Mouse (Mus musculus) forebrain, embryonic 12.5 days (tissue): Measurements from ENCODE around the gene Dhrs7b. TPM values are rescaled to one million over a fixed set of nuclear protein-coding genes. Genes with fewer than 3 reads are reported as not detected.
"Not testable (repeated sequence)": the region's sequence is repeated elsewhere in the genome, so short reads cannot be mapped to it uniquely, and the experiment has no call there.

Source experiments
- ATAC-seq: fragments of 200-750 bp; cut with Nextera tagmentation; 2 replicates; pipeline ENCODE4 v1.8.0; 2017; ENCODE audit warnings: moderate TSS enrichment; ENCODE audit not compliant: low FRiP score
- H3K27ac ChIP-seq: fragments of 300-500 bp; sonication (generic); 2 replicates; pipeline ENCODE4 v1.5.1; 2016; ENCODE audit warnings: mild to moderate bottlenecking
- H3K27me3 ChIP-seq: fragments of 300-500 bp; sonication (generic); 2 replicates; pipeline ENCODE4 v1.6.1; 2016; ENCODE audit warnings: mild to moderate bottlenecking
- H3K36me3 ChIP-seq: fragments of 300-500 bp; sonication (generic); replicated peaks from 2 replicates; pipeline ENCODE4 v1.6.1; 2016; ENCODE audit warnings: mild to moderate bottlenecking
- H3K4me1 ChIP-seq: fragments of 300-500 bp; sonication (generic); 2 replicates; pipeline ENCODE4 v1.6.1; 2016
- H3K4me2 ChIP-seq: fragments of 300-500 bp; sonication (generic); 2 replicates; pipeline ENCODE4 v1.6.1; 2016; ENCODE audit warnings: mild to moderate bottlenecking, moderate library complexity
- H3K4me3 ChIP-seq: fragments of 300-500 bp; sonication (generic); replicated peaks from 2 replicates; pipeline ENCODE4 v1.5.1; 2016; ENCODE audit warnings: mild to moderate bottlenecking
- H3K9ac ChIP-seq: fragments of 300-500 bp; sonication (generic); 2 replicates; pipeline ENCODE4 v1.6.1; 2016; ENCODE audit warnings: mild to moderate bottlenecking
- H3K9me3 ChIP-seq: fragments of 300-500 bp; sonication (generic); 2 replicates; pipeline ENCODE4 v1.6.1; 2016
- WGBS: fragments of 180-500 bp; shearing (Covaris S2); methylation state at CpG from one replicate; pipeline ENCODE4 v1.1.7; 2016; 5-methylcytosine and 5-hydroxymethylcytosine counted together
- polyA plus RNA-seq: library from polyadenylated mRNA; unstranded; fragments of >200 nt; fragmentation: Nextera tagmentation; extraction: Ambion mirVana; gene quantifications from 2 replicates; pipeline ENCODE4 v1.2.1, GENCODE M21; 2016

Gene Dhrs7b
- polyA plus RNA-seq, 1 experiment from 2014 or later = 27.2 TPM

GRCm38 (mm10) chr11:60879423-60879822, 49.0 kb downstream of the Dhrs7b start:
- H3K36me3 ChIP-seq = peaks cover 9% of the 10 kb centered on the region; the same call in 1 of the 2 replicates
- peak overlapping the region; percentile 73 for H3K4me2 ChIP-seq
- peak overlapping the region; percentile 90 for H3K9ac ChIP-seq
- ATAC-seq = no peak
- H3K4me3 ChIP-seq = peak overlapping the region; percentile 100
- WGBS = 3% methylated on average over 11 of the region's 11 CpGs
- peaks cover 35% of the 10 kb centered on the region for H3K4me1 ChIP-seq
- no peaks in the 10 kb centered on the region for H3K9me3 ChIP-seq
- H3K27me3 ChIP-seq = no peaks in the 10 kb centered on the region
- peak overlapping the region; percentile 95 for H3K27ac ChIP-seq

- H3K4me2 ChIP-seq = no peak overlapping the region
- no peak for ATAC-seq
These were observed 50.1 kb downstream of the Dhrs7b start for GRCm38 (mm10) chr11:60880559-60880958.

DNA sequence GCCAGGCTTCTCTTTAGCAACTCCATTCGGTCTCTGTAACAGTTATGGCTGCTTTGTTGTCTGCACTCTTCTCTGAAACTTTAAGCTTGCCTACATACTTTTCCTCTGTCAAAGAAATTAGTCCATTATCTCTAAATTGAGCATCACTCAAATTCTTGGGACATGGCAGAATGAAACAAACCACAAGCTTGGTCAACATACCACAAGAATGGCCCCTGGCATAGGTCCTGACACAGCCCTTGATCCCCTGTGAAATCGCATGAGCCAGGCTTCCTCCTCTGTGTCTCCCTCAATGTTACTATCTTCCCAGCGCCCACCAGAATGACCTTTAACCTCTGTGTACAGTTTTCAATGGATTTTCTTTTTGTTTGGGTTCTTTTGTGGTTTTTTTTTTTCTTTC, 52.0 kb downstream of the Dhrs7b start:
- no peak for ATAC-seq
- Histone ChIP-seq H3K4me2 (no peak overlapping the region), H3K27ac (no peak overlapping the region), H3K9ac (no peak overlapping the region), H3K36me3 (no peaks in the 10 kb centered on the region), H3K4me3 (no peak overlapping the region), H3K27me3 (no peaks in the 10 kb centered on the region), H3K9me3 (no peaks in the 10 kb centered on the region), H3K4me1 (peaks cover 11% of the 10 kb centered on the region)
- WGBS = 81% methylated on average over 3 of the region's 3 CpGs

More at GRCm38 (mm10) chr11:60880559-60880958, 50.1 kb downstream of the Dhrs7b start:
- H3K36me3 ChIP-seq = no peaks in the 10 kb centered on the region
- 94% methylated on average over 4 of the region's 4 CpGs for WGBS
- no peak overlapping the region for H3K4me3 ChIP-seq
- H3K9me3 ChIP-seq = no peaks in the 10 kb centered on the region
- no peaks in the 10 kb centered on the region for H3K27me3 ChIP-seq
- H3K4me1 ChIP-seq = peaks cover 27% of the 10 kb centered on the region
- no peak overlapping the region for H3K9ac ChIP-seq
- no peak overlapping the region for H3K27ac ChIP-seq

GRCm38 (mm10) chr11:60886986-60887385, 56.6 kb downstream of the Dhrs7b start:
- not testable (repeated sequence) for H3K36me3 ChIP-seq, H3K27ac ChIP-seq, ATAC-seq, H3K4me1 ChIP-seq, H3K27me3 ChIP-seq, H3K4me2 ChIP-seq, H3K4me3 ChIP-seq, H3K9me3 ChIP-seq, H3K9ac ChIP-seq
- 84% methylated on average over 3 of the region's 3 CpGs for WGBS

DNA sequence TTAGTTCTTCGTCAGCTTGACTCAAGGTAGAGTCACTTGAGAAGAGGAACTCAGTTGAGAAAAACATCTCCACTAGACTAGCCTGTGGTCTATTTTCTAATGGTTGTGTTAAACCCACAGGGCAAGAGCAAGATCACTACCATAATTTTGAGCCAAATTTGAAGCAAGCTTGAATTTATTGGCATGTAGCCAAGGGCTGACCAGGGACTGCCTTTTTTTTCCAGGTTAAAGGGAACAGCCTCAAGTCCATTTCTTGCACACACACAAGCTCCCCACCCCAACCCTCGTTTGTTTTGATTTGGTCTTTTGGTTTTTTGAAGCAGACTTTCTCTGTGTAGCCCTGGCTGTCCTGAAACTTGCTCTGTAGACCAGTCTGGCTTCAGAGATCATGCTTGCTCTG, 59.4 kb downstream of the Dhrs7b start:
- 59% methylated on average over 2 of the region's 2 CpGs for WGBS

GRCm38 (mm10) chr11:60890286-60890685, 59.9 kb downstream of the Dhrs7b start:
- Histone ChIP-seq H3K4me3 (no peak overlapping the region), H3K27ac (no peak overlapping the region), H3K27me3 (no peaks in the 10 kb centered on the region), H3K4me2 (no peak overlapping the region), H3K9ac (no peak overlapping the region), H3K9me3 (no peaks in the 10 kb centered on the region), H3K4me1 (no peaks in the 10 kb centered on the region), H3K36me3 (no peaks in the 10 kb centered on the region)
- WGBS = 70% methylated on average over 6 of the region's 6 CpGs
- ATAC-seq = no peak

More for the DNA sequence above, 59.4 kb downstream of the Dhrs7b start:
- ATAC-seq = no peak
- Histone ChIP-seq H3K27ac (no peak overlapping the region), H3K27me3 (no peaks in the 10 kb centered on the region), H3K9ac (no peak overlapping the region), H3K36me3 (no peaks in the 10 kb centered on the region), H3K4me2 (no peak overlapping the region), H3K4me1 (no peaks in the 10 kb centered on the region), H3K4me3 (no peak overlapping the region), H3K9me3 (no peaks in the 10 kb centered on the region)

- H3K9ac ChIP-seq = no peak overlapping the region
- peaks cover 3% of the 10 kb centered on the region; the same call in 1 of the 2 replicates for H3K4me1 ChIP-seq
- no peaks in the 10 kb centered on the region for H3K9me3 ChIP-seq
- H3K36me3 ChIP-seq = no peaks in the 10 kb centered on the region
- no peak overlapping the region for H3K4me3 ChIP-seq
- no peak overlapping the region for H3K4me2 ChIP-seq
- H3K27me3 ChIP-seq = no peaks in the 10 kb centered on the region
- no peak overlapping the region for H3K27ac ChIP-seq
- WGBS = 71% methylated on average over 3 of the region's 3 CpGs
- ATAC-seq = no peak
These were observed 60.3 kb downstream of the Dhrs7b start for GRCm38 (mm10) chr11:60890744-60891143.

DNA sequence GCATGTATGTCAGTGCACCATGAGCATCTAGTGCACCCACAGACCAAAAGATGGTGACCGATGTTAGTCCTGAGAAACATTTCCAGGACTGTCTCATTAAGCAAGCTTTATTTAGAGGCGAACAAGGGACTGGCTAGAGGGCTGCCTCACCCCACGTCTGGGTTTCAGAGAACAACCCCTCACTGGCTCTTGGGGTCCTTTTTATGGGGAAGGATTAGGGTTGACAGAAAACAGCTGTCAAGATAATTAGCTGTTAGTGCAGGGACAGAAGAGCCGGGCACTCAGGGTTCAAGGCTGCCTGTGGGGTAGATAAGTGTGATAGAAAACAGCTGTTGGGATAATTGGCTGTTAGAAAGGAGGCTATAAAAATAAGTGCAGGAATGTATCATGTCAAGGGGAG, 65.5 kb downstream of the Dhrs7b start:
- H3K9me3 ChIP-seq = no peaks in the 10 kb centered on the region
- no peak overlapping the region for H3K4me2 ChIP-seq
- ATAC-seq = no peak
- 14% methylated on average over 4 of the region's 4 CpGs for WGBS
- H3K4me1 ChIP-seq = peaks cover 7% of the 10 kb centered on the region; the same call in 1 of the 2 replicates
- H3K27ac ChIP-seq = no peak overlapping the region
- H3K9ac ChIP-seq = no peak overlapping the region
- H3K4me3 ChIP-seq = no peak overlapping the region
- no peaks in the 10 kb centered on the region for H3K27me3 ChIP-seq
- H3K36me3 ChIP-seq = no peaks in the 10 kb centered on the region

DNA sequence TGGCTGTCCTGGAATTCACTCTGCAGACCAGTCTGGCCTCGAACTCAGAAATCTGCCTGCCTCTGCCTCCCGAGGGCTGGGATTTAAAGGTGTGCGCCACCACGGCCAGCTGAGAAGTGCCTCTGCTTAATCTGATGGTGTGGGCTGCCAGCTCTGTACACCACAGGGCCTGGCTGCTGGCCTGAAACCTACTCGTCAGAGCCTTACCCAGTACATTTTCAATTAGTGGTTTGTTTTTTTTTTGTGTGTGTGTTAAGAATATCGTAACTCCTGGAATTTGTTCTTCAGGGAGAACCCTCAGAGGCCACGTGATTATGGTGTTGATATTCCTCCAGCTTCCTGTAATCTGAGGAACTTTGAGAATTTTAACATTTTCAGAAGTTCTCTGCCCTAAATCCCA, 71.6 kb downstream of the Dhrs7b start:
- H3K9ac ChIP-seq = peak overlapping the region; percentile 17; the same call in 1 of the 2 replicates
- H3K27ac ChIP-seq = no peak overlapping the region
- H3K27me3 ChIP-seq = no peaks in the 10 kb centered on the region
- peaks cover 38% of the 10 kb centered on the region for H3K36me3 ChIP-seq
- H3K4me1 ChIP-seq = no peaks in the 10 kb centered on the region
- H3K4me3 ChIP-seq = no peak overlapping the region
- H3K4me2 ChIP-seq = no peak overlapping the region
- 88% methylated on average over 7 of the region's 7 CpGs for WGBS
- no peaks in the 10 kb centered on the region for H3K9me3 ChIP-seq
- ATAC-seq = no peak

- 80% methylated on average over 4 of the region's 4 CpGs for WGBS
- H3K27me3 ChIP-seq = no peaks in the 10 kb centered on the region
- H3K9me3 ChIP-seq = no peaks in the 10 kb centered on the region
- H3K36me3 ChIP-seq = peaks cover 38% of the 10 kb centered on the region
- H3K9ac ChIP-seq = no peak overlapping the region
- no peak overlapping the region for H3K27ac ChIP-seq
- no peak for ATAC-seq
- no peak overlapping the region for H3K4me2 ChIP-seq
- H3K4me1 ChIP-seq = no peaks in the 10 kb centered on the region
- H3K4me3 ChIP-seq = no peak overlapping the region
These were observed 72.1 kb downstream of the Dhrs7b start for GRCm38 (mm10) chr11:60902486-60902885.

DNA sequence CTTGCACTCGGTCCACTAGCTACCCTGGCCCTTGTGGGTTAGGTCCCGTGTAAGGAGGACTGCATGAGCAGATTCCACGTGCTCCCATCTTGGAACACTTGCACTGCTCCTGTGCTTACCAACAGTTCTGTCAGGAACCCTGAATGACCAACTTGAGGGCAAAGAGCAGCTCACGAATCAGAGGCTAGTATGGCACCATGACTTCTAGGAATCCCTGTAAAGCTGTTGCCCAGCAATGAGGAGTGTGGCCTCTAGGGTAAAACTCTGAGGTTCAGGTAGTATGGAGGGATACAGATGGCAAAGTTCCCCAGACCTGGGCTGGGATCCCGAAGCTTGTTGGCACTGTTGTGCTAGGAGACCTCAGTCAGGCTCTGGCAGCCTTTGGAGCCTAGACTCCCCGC, 73.2 kb downstream of the Dhrs7b start:
- Histone ChIP-seq H3K27ac (no peak overlapping the region), H3K4me2 (no peak overlapping the region)
- WGBS = 84% methylated on average over 6 of the region's 6 CpGs

GRCm38 (mm10) chr11:60905407-60906120, 75.1 kb downstream of the Dhrs7b start:
- H3K4me2 ChIP-seq = no peak overlapping the region
- 90% methylated on average over 10 of the region's 10 CpGs for WGBS
- no peaks in the 10 kb centered on the region; the same call in 1 of the 2 replicates for H3K4me1 ChIP-seq
- H3K27me3 ChIP-seq = no peaks in the 10 kb centered on the region
- H3K9ac ChIP-seq = no peak overlapping the region
- no peak overlapping the region for H3K27ac ChIP-seq
- no peak overlapping the region for H3K4me3 ChIP-seq
- no peaks in the 10 kb centered on the region for H3K9me3 ChIP-seq
- peaks cover 38% of the 10 kb centered on the region for H3K36me3 ChIP-seq
- no peak for ATAC-seq

More for the DNA sequence above, 73.2 kb downstream of the Dhrs7b start:
- no peak for ATAC-seq
- H3K4me1 ChIP-seq = no peaks in the 10 kb centered on the region
- no peak overlapping the region for H3K9ac ChIP-seq
- no peaks in the 10 kb centered on the region for H3K9me3 ChIP-seq
- H3K4me3 ChIP-seq = no peak overlapping the region
- peaks cover 38% of the 10 kb centered on the region for H3K36me3 ChIP-seq
- no peaks in the 10 kb centered on the region for H3K27me3 ChIP-seq

DNA sequence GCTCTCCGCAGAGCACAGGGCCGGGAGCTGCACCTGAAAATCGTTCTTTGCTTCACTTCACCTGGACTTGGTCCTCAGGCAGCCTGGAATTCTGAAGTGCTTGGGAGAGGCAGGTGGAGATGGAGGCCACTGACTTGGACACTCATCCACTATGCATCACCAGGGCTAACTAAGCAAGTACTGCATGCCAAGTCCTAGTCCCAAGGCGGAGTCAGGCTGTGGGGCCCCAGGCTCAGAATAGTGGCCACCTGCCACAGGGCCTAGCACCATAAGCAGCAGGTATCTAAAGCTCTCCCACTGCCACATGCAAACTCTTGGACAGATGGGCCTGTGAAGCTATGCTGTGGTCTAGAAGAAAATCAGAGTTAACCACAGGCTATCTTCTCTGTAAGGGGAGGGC, 76.0 kb downstream of the Dhrs7b start:
- Histone ChIP-seq H3K9me3 (no peaks in the 10 kb centered on the region), H3K27ac (no peak overlapping the region), H3K4me1 (peaks cover under 1% of the 10 kb centered on the region), H3K4me2 (no peak overlapping the region), H3K4me3 (no peak overlapping the region), H3K27me3 (no peaks in the 10 kb centered on the region), H3K36me3 (peaks cover 38% of the 10 kb centered on the region), H3K9ac (no peak overlapping the region)
- ATAC-seq = no peak
- WGBS = 94% methylated on average over 4 of the region's 4 CpGs
